In genomic region chr5:86725021-86725420, GRCm38 (mm10) we compare ENCODE assay signal across 22 mouse cellular contexts. TPM values are rescaled to one million over a fixed set of nuclear protein-coding genes. Genes with fewer than 3 reads are reported as not detected.
"Had no signal": no experiment of that assay in that cellular context is flagged by ENCODE, and none has a peak within 500 bp of the region (broad histone marks: within the 10 kb centered on the region; RNA-seq: fewer than 3 reads in every experiment).

No protein-coding gene starts in this region.

- H3K4me1 ChIP-seq: neural tube, embryonic 13.5 days; neural tube, embryonic 15.5 days; stomach, embryonic 15.5 days had no signal

- H3K27ac ChIP-seq: neural tube, embryonic 13.5 days; neural tube, embryonic 15.5 days; stomach, embryonic 15.5 days; stomach, postnatal 0 days had no signal

- H3K4me3 ChIP-seq: neural tube, embryonic 13.5 days; neural tube, embryonic 15.5 days; stomach, embryonic 15.5 days had no signal

- DNase-seq: right cerebral cortex, adult 18-20 months; right cerebral cortex, postnatal 14 days; right cerebral cortex, postnatal 25 days; right cerebral cortex, postnatal 4 days; spleen, adult 18-20 months; thymus, adult 18-20 months; thymus, adult 2 months; thymus, postnatal 14 days; thymus, postnatal 25 days; thymus, postnatal 36 days; thymus, postnatal 4 days had no signal

- H3K27me3 ChIP-seq: neural tube, embryonic 13.5 days; neural tube, embryonic 15.5 days; stomach, embryonic 15.5 days had no signal

- H3K9ac ChIP-seq: neural tube, embryonic 13.5 days; neural tube, embryonic 15.5 days; stomach, embryonic 15.5 days had no signal

- H3K36me3 ChIP-seq: neural tube, embryonic 13.5 days; neural tube, embryonic 15.5 days; stomach, embryonic 15.5 days had no signal

RNA-seq across cellular contexts. Expression of gene Tmprss11e, which starts 20.6 kb away (rescaled TPM):
- total RNA-seq: neutrophil, adult 5-6 weeks had no signal
- polyA plus RNA-seq: neural tube, embryonic 13.5 days; neural tube, embryonic 14.5 days; neural tube, embryonic 15.5 days; small intestine, adult 2 months; spleen, adult 2 months; stomach, embryonic 14.5 days; thymus, adult 2 months; thymus, postnatal 0 days had no signal

RNA-seq across cellular contexts. Expression of gene Tmprss11b, which starts 48.9 kb away (rescaled TPM):
- polyA plus RNA-seq: neural tube, embryonic 13.5 days; neural tube, embryonic 14.5 days; neural tube, embryonic 15.5 days; small intestine, adult 2 months; spleen, adult 2 months; urinary bladder, adult 2 months had no signal
